29 mouse cellular contexts compared by ENCODE assay signal in genomic region chr13:13025872-13026271, GRCm38 (mm10). TPM values are rescaled to one million over a fixed set of nuclear protein-coding genes. Genes with fewer than 3 reads are reported as not detected.
"Had no signal": no experiment of that assay in that cellular context is flagged by ENCODE, and none has a peak within 500 bp of the region (broad histone marks: within the 10 kb centered on the region; RNA-seq: fewer than 3 reads in every experiment).

No protein-coding gene starts in this region.

RNA-seq across cellular contexts. Expression of gene Prl2c2, which starts 20.7 kb away (rescaled TPM):
- total RNA-seq: gastrocnemius, adult 8-10 months; gastrocnemius, postnatal 14 days; gastrocnemius, postnatal 36 days; heart, adult 18-20 months; heart, adult 8-10 months; heart, postnatal 10 days; heart, postnatal 4 days; layer of hippocampus, adult 2 months; layer of hippocampus, postnatal 10 days; layer of hippocampus, postnatal 25 days; left cerebral cortex, adult 2 months; left cerebral cortex, postnatal 14 days; left cerebral cortex, postnatal 36 days had no signal
- polyA plus RNA-seq: gonadal fat pad, adult 2 months; heart, embryonic 14.5 days; hindbrain, embryonic 10.5 days; hindbrain, embryonic 12.5 days; hindbrain, embryonic 14.5 days; hindbrain, embryonic 16.5 days; inflammation-experienced regulatory T-cells, adult 6 months; intestine, embryonic 15.5 days; intestine, postnatal 0 days; kidney, embryonic 14.5 days; kidney, embryonic 16.5 days; limb, embryonic 10.5 days; limb, embryonic 12.5 days; liver, embryonic 13.5 days; liver, embryonic 15.5 days; liver, postnatal 0 days had no signal
